Mouse (Mus musculus) embryonic fibroblast, embryonic 13.5 days (primary cell): ENCODE data around the gene Drd1.

Experiments used
- CTCF ChIP-seq: IDR thresholded peaks from 2 replicates; pipeline ENCODE4 v1.5.1; 2011; ENCODE audit warnings: mild to moderate bottlenecking, control low read depth, low read length, moderate library complexity, borderline replicate concordance; ENCODE audit not compliant: insufficient read depth
- POLR2A ChIP-seq: IDR thresholded peaks from 2 replicates; pipeline ENCODE4 v1.6.1; 2011; ENCODE audit warnings: low read depth, mild to moderate bottlenecking, control low read depth, low read length, moderate library complexity

- TF ChIP-seq CTCF (no peak), POLR2A (no peak)
These were observed 40.2 kb upstream of the Drd1 start for GRCm38 (mm10) chr13:54095721-54096120.
